Mouse (Mus musculus) myocyte (in vitro differentiated cells): ENCODE data around the gene Asic2.

Experiments used
- CEBPB ChIP-seq: IDR thresholded peaks from 2 replicates; pipeline ENCODE4 v1.6.1; 2011; ENCODE audit warnings: mild to moderate bottlenecking, moderate library complexity; ENCODE audit not compliant: poor library complexity, insufficient read depth, severe bottlenecking
- E2F4 ChIP-seq: IDR thresholded peaks from one replicate; pipeline ENCODE4 v1.6.1; 2011; ENCODE audit warnings: mild to moderate bottlenecking, control low read depth, moderate library complexity; ENCODE audit not compliant: insufficient read depth
- MAX ChIP-seq: IDR thresholded peaks from one replicate; pipeline ENCODE4 v1.6.1; 2011; ENCODE audit warnings: low read depth, mild to moderate bottlenecking, control low read depth
- MYOG ChIP-seq, 3 experiments: IDR thresholded peaks; one replicate each; pipeline ENCODE4 v1.6.1; 2011; ENCODE audit warnings: control low read depth in 2 of 3, low read depth in 2 of 3, mild to moderate bottlenecking in 2 of 3; ENCODE audit not compliant: insufficient read length in 2 of 3, control insufficient read depth in 1 of 3, insufficient read depth in 1 of 3
- POLR2A ChIP-seq: IDR thresholded peaks from one replicate; pipeline ENCODE4 v1.6.1; 2011; ENCODE audit warnings: low read depth, mild to moderate bottlenecking, control low read depth, moderate library complexity; ENCODE audit not compliant: insufficient read length
- POLR2AphosphoS2 ChIP-seq: IDR thresholded peaks from one replicate; pipeline ENCODE4 v1.6.1; 2011; ENCODE audit warnings: low read depth, control low read depth; ENCODE audit not compliant: insufficient read length
- REST ChIP-seq: IDR thresholded peaks from one replicate; pipeline ENCODE4 v1.6.1; 2011; ENCODE audit warnings: mild to moderate bottlenecking, control low read depth, moderate library complexity; ENCODE audit not compliant: insufficient read depth, insufficient read length
- USF1 ChIP-seq: IDR thresholded peaks from one replicate; pipeline ENCODE4 v1.6.1; 2011; ENCODE audit warnings: low read depth, mild to moderate bottlenecking, control low read depth, moderate library complexity

DNA sequence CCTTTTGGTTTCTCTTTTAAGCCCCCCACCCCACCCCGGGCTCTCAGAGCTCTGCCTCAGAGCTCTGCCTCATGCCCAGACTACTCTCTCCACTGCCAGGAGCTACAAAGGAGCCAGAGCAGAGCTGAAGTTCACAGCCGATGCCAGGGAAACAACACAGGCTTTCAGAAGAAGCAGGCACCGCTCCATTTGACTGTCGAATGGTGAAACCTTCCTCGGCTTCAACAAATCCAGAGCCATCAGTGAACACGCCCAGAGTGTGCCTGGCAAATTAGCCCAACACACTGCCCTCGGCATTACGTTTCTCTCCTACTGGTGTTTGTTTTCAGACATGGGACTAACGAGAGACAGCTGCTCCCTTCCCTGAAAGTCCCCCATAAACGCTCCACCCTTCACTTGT is 819.8 kb downstream of the Asic2 start:
- TF ChIP-seq MYOG (IDR thresholded peaks at IDR 0.05; ENCODE audit: control insufficient read depth in 1 of 3, insufficient read depth in 1 of 3, insufficient read length in 2 of 3, low read depth in 2 of 3): no peak
- TF ChIP-seq E2F4: no peak
- TF ChIP-seq POLR2A: no peak
- no peak for TF ChIP-seq USF1
- no peak for TF ChIP-seq MAX
- TF ChIP-seq POLR2AphosphoS2: no peak
- TF ChIP-seq CEBPB: no peak
- TF ChIP-seq REST: no peak
